Mouse (Mus musculus) ES-E14 (cell line): ENCODE results near the gene Dlgap4.

Source experiments
- CHD2 ChIP-seq: IDR thresholded peaks from 2 replicates; pipeline ENCODE4 v1.6.1; 2014; ENCODE audit warnings: mild to moderate bottlenecking, low read depth, low read length, inconsistent platforms
- HCFC1 ChIP-seq: IDR thresholded peaks from 2 replicates; pipeline ENCODE4 v1.6.1; 2012; ENCODE audit warnings: low read length, inconsistent platforms, borderline replicate concordance; ENCODE audit not compliant: insufficient read depth
- MAFK ChIP-seq: IDR thresholded peaks from 2 replicates; pipeline ENCODE4 v1.6.1; 2014; ENCODE audit warnings: mild to moderate bottlenecking, low read depth, low read length, inconsistent platforms; ENCODE audit not compliant: insufficient read depth
- ZC3H11A ChIP-seq: IDR thresholded peaks from 2 replicates; pipeline ENCODE4 v1.6.1; 2012; ENCODE audit warnings: low read depth, mild to moderate bottlenecking, inconsistent platforms, low read length, borderline replicate concordance
- ZNF384 ChIP-seq: IDR thresholded peaks from 2 replicates; pipeline ENCODE4 v1.6.1; 2012; ENCODE audit warnings: low read depth, low read length, inconsistent platforms

GRCm38 (mm10) chr2:156726344-156726743, 112.8 kb downstream of the Dlgap4 start:
- no peak for TF ChIP-seq ZC3H11A
- no peak for TF ChIP-seq HCFC1
- no peak for TF ChIP-seq CHD2
- TF ChIP-seq ZNF384 = no peak
- TF ChIP-seq MAFK = no peak
